Mouse (Mus musculus): ENCODE measurements at regions not wholly inside any gene's neighbourhood (a gene's known extent, or its start where the extent isn't known, plus 50 kb on each side); places are given as distances from the start of the nearest gene placed in this dataset.

GRCm38 (mm10) chr6:98524659-98525058 is 182.1 kb upstream of the Gm765 start:
- no peaks in the 10 kb centered on the region for H3K4me1 ChIP-seq (ENCODE audit: control insufficient read depth, insufficient read depth, low read length)
- no peak for TF ChIP-seq CTCF (IDR thresholded peaks at IDR 0.05; ENCODE audit: low read depth, low read length)
- no peak overlapping the region for H3K4me3 ChIP-seq (ENCODE audit: insufficient read depth, low read depth, low read length)
- H3K79me2 ChIP-seq (ENCODE audit: control insufficient read depth, insufficient read depth, low read length) = no peaks in the 10 kb centered on the region
- H3K9ac ChIP-seq (ENCODE audit: low read depth, low read length) = no peak overlapping the region
- 82% methylated on average over 2 of the region's 2 CpGs for WGBS
- no peak overlapping the region for H3K27ac ChIP-seq (replicated peaks; ENCODE audit: insufficient read depth, low read depth, low read length)
- no peaks in the 10 kb centered on the region for H3K27me3 ChIP-seq (ENCODE audit: control insufficient read depth, insufficient read depth, low read length)
- no peaks in the 10 kb centered on the region for H3K36me3 ChIP-seq (ENCODE audit: control insufficient read depth, insufficient read depth, low read length)
- no peak for DNase-seq (ENCODE audit: extremely low read depth, low read depth, low spot score)

- H3K27ac ChIP-seq (replicated peaks; ENCODE audit: insufficient read depth, low read depth, low read length) = no peak overlapping the region
- no peaks in the 10 kb centered on the region for H3K4me1 ChIP-seq (ENCODE audit: control insufficient read depth, insufficient read depth, low read length)
- no peaks in the 10 kb centered on the region for H3K36me3 ChIP-seq (ENCODE audit: control insufficient read depth, insufficient read depth, low read length)
- no peaks in the 10 kb centered on the region for H3K79me2 ChIP-seq (ENCODE audit: control insufficient read depth, insufficient read depth, low read length)
- no peak for DNase-seq (ENCODE audit: extremely low read depth, low read depth, low spot score)
- TF ChIP-seq POLR2A (IDR thresholded peaks at IDR 0.05; ENCODE audit: extremely low read depth, insufficient read depth, low read length) = no peak
- no peak for TF ChIP-seq CTCF (IDR thresholded peaks at IDR 0.05; ENCODE audit: low read depth, low read length)
- no peak overlapping the region for H3K9ac ChIP-seq (ENCODE audit: low read depth, low read length)
- H3K4me3 ChIP-seq (ENCODE audit: insufficient read depth, low read depth, low read length) = no peak overlapping the region
- no peaks in the 10 kb centered on the region for H3K27me3 ChIP-seq (ENCODE audit: control insufficient read depth, insufficient read depth, low read length)
- 92% methylated on average over 10 of the region's 10 CpGs for WGBS
These were observed 179.0 kb upstream of the Gm765 start for GRCm38 (mm10) chr6:98521526-98521925.

GRCm38 (mm10) chr6:98514826-98515225 is 172.3 kb upstream of the Gm765 start:
- no peak for TF ChIP-seq CTCF (IDR thresholded peaks at IDR 0.05; ENCODE audit: low read depth, low read length)
- no peak for TF ChIP-seq POLR2A (IDR thresholded peaks at IDR 0.05; ENCODE audit: extremely low read depth, insufficient read depth, low read length)
- no peak for DNase-seq (ENCODE audit: extremely low read depth, low read depth, low spot score)

DNA sequence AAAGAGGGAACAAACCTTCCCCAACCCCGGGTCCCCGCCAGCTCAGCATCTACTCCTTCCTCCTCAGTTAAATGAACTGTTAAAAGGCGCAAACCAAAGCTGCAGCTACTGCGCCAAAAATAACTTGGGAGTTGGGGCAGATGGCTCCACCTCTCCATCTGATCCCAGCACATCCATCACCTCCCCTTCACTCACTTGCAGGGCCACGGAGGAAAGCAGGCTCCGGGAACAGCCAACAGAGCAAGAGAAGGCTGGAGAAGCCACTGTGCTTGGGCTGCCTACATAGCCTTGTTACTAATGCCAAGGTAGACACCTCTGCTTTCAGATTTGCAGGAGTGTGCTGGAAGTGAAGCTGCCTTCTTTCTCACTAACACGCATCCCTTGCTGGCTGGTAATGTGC is 171.8 kb upstream of the Gm765 start:
- TF ChIP-seq CTCF (IDR thresholded peaks at IDR 0.05; ENCODE audit: low read depth, low read length) = no peak
- no peak for TF ChIP-seq POLR2A (IDR thresholded peaks at IDR 0.05; ENCODE audit: extremely low read depth, insufficient read depth, low read length)
- Histone ChIP-seq H3K9ac (ENCODE audit: low read depth, low read length) (no peak overlapping the region), H3K79me2 (ENCODE audit: control insufficient read depth, insufficient read depth, low read length) (no peaks in the 10 kb centered on the region), H3K27me3 (ENCODE audit: control insufficient read depth, insufficient read depth, low read length) (no peaks in the 10 kb centered on the region), H3K36me3 (ENCODE audit: control insufficient read depth, insufficient read depth, low read length) (no peaks in the 10 kb centered on the region), H3K4me3 (ENCODE audit: insufficient read depth, low read depth, low read length) (no peak overlapping the region), H3K27ac (replicated peaks; ENCODE audit: insufficient read depth, low read depth, low read length) (no peak overlapping the region), H3K4me1 (ENCODE audit: control insufficient read depth, insufficient read depth, low read length) (no peaks in the 10 kb centered on the region)
- WGBS = 69% methylated on average over 7 of the region's 7 CpGs
- no peak for DNase-seq (ENCODE audit: extremely low read depth, low read depth, low spot score)

More at GRCm38 (mm10) chr6:98514826-98515225, 172.3 kb upstream of the Gm765 start:
- H3K4me1 ChIP-seq (ENCODE audit: control insufficient read depth, insufficient read depth, low read length) = no peaks in the 10 kb centered on the region
- no peaks in the 10 kb centered on the region for H3K79me2 ChIP-seq (ENCODE audit: control insufficient read depth, insufficient read depth, low read length)
- H3K4me3 ChIP-seq (ENCODE audit: insufficient read depth, low read depth, low read length) = no peak overlapping the region
- no peak overlapping the region for H3K9ac ChIP-seq (ENCODE audit: low read depth, low read length)
- H3K27me3 ChIP-seq (ENCODE audit: control insufficient read depth, insufficient read depth, low read length) = no peaks in the 10 kb centered on the region
- WGBS = 90% methylated on average over 3 of the region's 3 CpGs
- H3K27ac ChIP-seq (replicated peaks; ENCODE audit: insufficient read depth, low read depth, low read length) = no peak overlapping the region
- H3K36me3 ChIP-seq (ENCODE audit: control insufficient read depth, insufficient read depth, low read length) = no peaks in the 10 kb centered on the region

GRCm38 (mm10) chr6:98513217-98513616 is 170.7 kb upstream of the Gm765 start:
- H3K4me3 ChIP-seq (ENCODE audit: insufficient read depth, low read depth, low read length) = no peak overlapping the region
- 35% methylated on average over 3 of the region's 3 CpGs for WGBS
- H3K27me3 ChIP-seq (ENCODE audit: control insufficient read depth, insufficient read depth, low read length) = no peaks in the 10 kb centered on the region
- no peaks in the 10 kb centered on the region for H3K36me3 ChIP-seq (ENCODE audit: control insufficient read depth, insufficient read depth, low read length)
- H3K27ac ChIP-seq (replicated peaks; ENCODE audit: insufficient read depth, low read depth, low read length) = no peak overlapping the region
- no peaks in the 10 kb centered on the region for H3K4me1 ChIP-seq (ENCODE audit: control insufficient read depth, insufficient read depth, low read length)
- peak; percentile 17 for DNase-seq (ENCODE audit: extremely low read depth, low read depth, low spot score)
- H3K9ac ChIP-seq (ENCODE audit: low read depth, low read length) = no peak overlapping the region
- no peaks in the 10 kb centered on the region for H3K79me2 ChIP-seq (ENCODE audit: control insufficient read depth, insufficient read depth, low read length)
- TF ChIP-seq CTCF (IDR thresholded peaks at IDR 0.05; ENCODE audit: low read depth, low read length) = no peak
- TF ChIP-seq POLR2A (IDR thresholded peaks at IDR 0.05; ENCODE audit: extremely low read depth, insufficient read depth, low read length) = no peak

DNA sequence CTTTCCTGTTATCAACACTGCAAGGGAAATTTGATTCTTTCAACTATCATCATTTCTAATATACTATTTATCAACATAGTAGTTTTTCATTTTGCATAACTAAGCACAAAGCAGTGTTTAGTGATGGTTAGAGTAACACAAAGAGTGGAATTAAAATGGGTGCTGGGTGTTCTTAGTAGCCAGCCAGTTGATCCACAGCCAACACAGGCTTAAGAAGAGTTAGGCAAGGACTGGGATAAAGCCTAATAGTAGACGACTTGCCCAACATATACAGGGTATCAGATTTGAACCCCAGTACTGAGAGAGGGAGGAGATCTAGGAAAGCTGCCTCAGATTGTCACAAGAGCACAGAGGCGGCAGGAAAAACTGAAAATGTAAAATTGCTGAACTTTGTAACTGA is 160.2 kb upstream of the Gm765 start:
- Histone ChIP-seq H3K4me1 (ENCODE audit: control insufficient read depth, insufficient read depth, low read length) (no peaks in the 10 kb centered on the region), H3K36me3 (ENCODE audit: control insufficient read depth, insufficient read depth, low read length) (no peaks in the 10 kb centered on the region), H3K4me3 (ENCODE audit: insufficient read depth, low read depth, low read length) (no peak overlapping the region), H3K9ac (ENCODE audit: low read depth, low read length) (no peak overlapping the region), H3K27ac (replicated peaks; ENCODE audit: insufficient read depth, low read depth, low read length) (no peak overlapping the region), H3K79me2 (ENCODE audit: control insufficient read depth, insufficient read depth, low read length) (no peaks in the 10 kb centered on the region), H3K27me3 (ENCODE audit: control insufficient read depth, insufficient read depth, low read length) (no peaks in the 10 kb centered on the region)
- 77% methylated on average over 2 of the region's 2 CpGs for WGBS
- TF ChIP-seq CTCF (IDR thresholded peaks at IDR 0.05; ENCODE audit: low read depth, low read length) = no peak
- no peak for DNase-seq (ENCODE audit: extremely low read depth, low read depth, low spot score)
